Mouse (Mus musculus) splenic B cell, adult 2 months (primary cell): ENCODE data around the gene Fastkd5.
"Not testable (repeated sequence)": the region's sequence is repeated elsewhere in the genome, so short reads cannot be mapped to it uniquely, and the experiment has no call there.

Experiments used
- DNase-seq: peaks from one replicate; pipeline ENCODE4 v3.0.0-alpha.2; 2011; ENCODE audit warnings: low read depth, low spot score
- H3K27me3 ChIP-seq: 2 replicates; pipeline ENCODE4 v1.6.1; 2012; ENCODE audit warnings: mild to moderate bottlenecking, low read length, moderate library complexity, mixed read lengths; ENCODE audit not compliant: control insufficient read depth, poor library complexity, insufficient read depth, severe bottlenecking
- H3K36me3 ChIP-seq: 2 replicates; pipeline ENCODE4 v1.6.1; 2012; ENCODE audit warnings: mild to moderate bottlenecking, low read length, moderate library complexity, mixed read lengths; ENCODE audit not compliant: control insufficient read depth, poor library complexity, insufficient read depth, severe bottlenecking

The Fastkd5 gene

DNA sequence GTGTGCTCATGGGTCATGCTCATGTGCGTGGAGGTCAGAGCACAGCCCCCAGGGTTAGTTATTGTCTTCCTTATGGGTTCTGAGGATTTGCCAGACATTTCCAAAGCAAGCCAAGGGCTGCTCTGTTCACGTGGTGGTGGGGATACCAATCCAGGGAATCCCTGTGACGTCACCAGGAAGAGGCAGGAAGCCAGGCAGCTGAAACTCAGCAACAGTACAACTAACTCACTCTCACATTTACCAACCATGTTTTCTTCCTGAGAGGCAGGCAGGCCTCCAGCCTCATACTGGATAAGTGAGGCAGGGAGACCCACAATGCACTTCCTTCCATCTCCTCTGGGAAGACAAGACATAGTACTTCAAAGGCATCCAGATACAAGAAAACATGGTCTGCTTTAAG lies 31.4 kb downstream of the Fastkd5 start:
- H3K36me3 ChIP-seq: peaks cover 6% of the 10 kb centered on the region; the same call in 1 of the 2 replicates
- no peak for DNase-seq
- no peaks in the 10 kb centered on the region for H3K27me3 ChIP-seq

DNA sequence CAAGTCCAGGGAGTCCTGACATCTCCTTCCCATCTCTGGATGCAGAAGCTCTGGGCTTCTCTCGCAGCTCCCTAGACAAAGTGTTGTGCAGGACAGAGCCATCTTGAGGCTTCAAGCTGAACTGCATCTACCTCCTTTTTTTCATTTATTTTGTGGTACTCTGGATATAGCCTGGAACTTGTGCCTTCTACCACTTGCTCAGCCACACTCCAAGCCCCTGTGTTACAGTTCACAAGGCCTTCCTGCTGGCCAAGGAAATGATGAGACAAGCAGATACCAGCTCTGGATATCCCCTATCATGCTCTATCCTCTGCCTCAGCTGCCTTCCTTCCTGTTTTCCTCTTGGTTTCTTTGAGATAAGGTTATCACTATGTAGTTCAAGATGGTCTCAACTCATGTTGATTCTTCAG lies 32.2 kb downstream of the Fastkd5 start:
- Histone ChIP-seq H3K27me3 (no peaks in the 10 kb centered on the region), H3K36me3 (peaks cover 6% of the 10 kb centered on the region; the same call in 1 of the 2 replicates)
- DNase-seq: peak; percentile 34

DNA sequence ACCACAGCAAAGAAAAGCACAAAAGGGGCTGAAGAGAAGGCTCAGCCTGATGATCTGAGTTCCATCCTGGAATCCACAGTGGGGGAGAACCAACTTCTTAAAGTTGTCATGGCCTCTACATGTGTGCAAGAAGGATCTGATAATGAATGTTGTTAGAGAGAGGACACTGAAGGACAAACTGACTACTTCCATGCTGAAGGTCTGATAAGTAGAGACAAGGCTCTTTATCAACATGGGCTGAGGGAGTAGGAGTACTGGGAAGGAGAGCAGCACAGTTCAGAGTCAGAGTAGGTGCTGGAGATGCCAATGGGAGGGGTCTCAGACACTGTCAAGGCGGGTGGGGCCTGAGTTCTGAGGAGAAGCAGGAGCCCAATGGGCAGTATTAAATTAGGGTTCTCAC lies 34.2 kb downstream of the Fastkd5 start:
- Histone ChIP-seq H3K27me3 (no peaks in the 10 kb centered on the region), H3K36me3 (peaks cover 8% of the 10 kb centered on the region)
- DNase-seq: no peak

DNA sequence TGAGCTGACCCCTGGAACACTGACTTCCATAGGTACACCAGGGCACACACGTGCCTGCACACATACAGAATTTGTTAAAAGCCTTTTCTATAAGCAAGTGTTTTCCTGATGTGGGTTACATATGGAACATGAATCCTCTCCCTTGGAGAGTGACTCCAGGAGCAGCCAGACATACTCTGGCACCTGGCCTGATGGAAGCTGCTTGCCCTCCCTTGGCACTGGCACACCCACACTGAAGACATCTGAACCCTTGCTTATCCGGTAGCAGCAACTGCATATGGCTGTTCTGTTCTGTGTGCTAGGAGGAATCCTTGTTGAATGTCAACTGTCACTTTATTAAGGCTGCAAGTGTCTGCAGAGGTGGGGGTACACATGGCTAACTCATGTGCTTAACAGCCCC lies 38.8 kb downstream of the Fastkd5 start:
- Histone ChIP-seq H3K36me3 (peaks cover 6% of the 10 kb centered on the region; the same call in 1 of the 2 replicates), H3K27me3 (no peaks in the 10 kb centered on the region)
- DNase-seq: no peak

DNA sequence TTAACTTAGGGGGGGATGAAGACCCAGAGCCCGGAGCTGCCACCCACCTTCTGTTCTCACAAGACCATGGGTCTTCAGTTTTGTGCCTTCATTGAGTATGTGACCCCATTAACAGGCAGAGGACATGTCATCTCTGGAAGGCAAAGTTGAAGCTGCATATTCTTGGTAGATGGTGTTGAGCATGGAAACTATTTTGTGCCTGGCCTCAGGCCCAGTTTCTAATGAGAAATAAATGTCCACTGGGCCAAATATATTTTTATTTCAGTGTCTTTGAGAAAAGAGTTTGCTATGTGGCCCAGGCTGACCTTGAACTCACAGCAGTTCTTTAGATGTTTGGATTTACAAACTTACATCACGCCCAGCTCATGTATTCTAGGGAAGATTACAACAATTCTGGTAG lies 40.1 kb downstream of the Fastkd5 start:
- Histone ChIP-seq H3K27me3 (no peaks in the 10 kb centered on the region), H3K36me3 (peaks cover 5% of the 10 kb centered on the region; the same call in 1 of the 2 replicates)
- no peak for DNase-seq

DNA sequence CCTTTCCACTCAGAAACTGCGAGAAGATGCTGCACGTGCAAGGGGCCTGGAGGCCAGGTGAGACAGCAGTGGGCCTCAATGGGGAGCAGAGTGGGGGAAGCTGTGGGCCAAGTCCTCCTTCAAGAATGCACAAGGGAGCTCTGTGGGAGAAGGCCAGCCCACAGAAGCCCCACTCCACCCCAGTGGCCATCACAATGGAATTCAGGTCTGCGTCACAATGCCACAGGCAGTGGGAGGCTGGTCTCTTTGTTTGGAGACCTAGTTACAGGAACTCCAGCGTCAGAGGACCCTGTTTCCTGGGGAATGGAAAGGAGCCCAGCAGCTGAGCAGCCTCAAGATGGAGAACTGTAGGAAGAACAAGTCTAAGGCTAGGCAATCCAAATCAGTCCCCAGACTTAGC lies 40.7 kb downstream of the Fastkd5 start:
- H3K27me3 ChIP-seq: no peaks in the 10 kb centered on the region
- DNase-seq: no peak
- H3K36me3 ChIP-seq: peaks cover 4% of the 10 kb centered on the region; the same call in 1 of the 2 replicates

DNA sequence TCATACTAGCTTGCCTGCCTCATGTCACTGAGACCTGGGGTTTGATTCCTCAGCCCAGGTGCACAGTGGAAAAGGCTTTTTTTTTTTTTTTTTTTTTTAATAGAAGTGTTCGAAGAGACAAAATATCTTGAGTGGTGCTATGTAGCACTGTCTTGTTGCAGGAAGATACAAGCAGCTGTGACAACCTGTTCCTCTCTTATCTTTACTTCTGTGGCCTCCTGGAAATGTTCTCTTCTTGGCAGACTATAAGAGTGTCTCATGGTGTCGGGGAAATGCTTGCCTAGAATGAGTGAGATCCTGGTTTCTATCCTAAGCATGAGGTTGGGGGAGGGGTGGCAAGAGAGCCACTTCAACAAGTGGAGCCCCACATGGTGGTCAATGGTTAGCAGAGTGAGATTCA lies 41.5 kb downstream of the Fastkd5 start:
- peaks cover 4% of the 10 kb centered on the region; the same call in 1 of the 2 replicates for H3K36me3 ChIP-seq
- no peaks in the 10 kb centered on the region for H3K27me3 ChIP-seq
- DNase-seq: no peak

DNA sequence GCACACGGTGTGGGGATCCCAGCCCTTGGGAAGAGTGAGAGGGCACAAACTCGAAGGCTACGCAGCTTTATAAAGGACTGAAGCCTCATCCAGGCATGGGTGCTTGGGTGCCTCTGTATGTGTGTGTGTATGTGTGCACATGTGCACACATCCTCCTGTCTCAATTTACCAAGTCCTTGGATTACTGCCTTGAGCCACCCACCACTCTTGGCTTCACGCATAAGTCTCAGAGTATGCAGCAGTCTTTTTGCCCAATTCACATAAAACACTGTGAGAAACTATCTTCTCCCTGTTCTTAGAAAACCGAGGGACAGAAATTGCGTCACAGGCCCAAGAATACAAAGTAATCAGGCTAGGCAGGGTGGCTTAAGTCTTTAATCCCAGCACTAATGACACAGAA lies 43.8 kb downstream of the Fastkd5 start:
- DNase-seq: no peak
- H3K27me3 ChIP-seq: no peaks in the 10 kb centered on the region
- H3K36me3 ChIP-seq: peaks cover 1% of the 10 kb centered on the region; the same call in 1 of the 2 replicates

DNA sequence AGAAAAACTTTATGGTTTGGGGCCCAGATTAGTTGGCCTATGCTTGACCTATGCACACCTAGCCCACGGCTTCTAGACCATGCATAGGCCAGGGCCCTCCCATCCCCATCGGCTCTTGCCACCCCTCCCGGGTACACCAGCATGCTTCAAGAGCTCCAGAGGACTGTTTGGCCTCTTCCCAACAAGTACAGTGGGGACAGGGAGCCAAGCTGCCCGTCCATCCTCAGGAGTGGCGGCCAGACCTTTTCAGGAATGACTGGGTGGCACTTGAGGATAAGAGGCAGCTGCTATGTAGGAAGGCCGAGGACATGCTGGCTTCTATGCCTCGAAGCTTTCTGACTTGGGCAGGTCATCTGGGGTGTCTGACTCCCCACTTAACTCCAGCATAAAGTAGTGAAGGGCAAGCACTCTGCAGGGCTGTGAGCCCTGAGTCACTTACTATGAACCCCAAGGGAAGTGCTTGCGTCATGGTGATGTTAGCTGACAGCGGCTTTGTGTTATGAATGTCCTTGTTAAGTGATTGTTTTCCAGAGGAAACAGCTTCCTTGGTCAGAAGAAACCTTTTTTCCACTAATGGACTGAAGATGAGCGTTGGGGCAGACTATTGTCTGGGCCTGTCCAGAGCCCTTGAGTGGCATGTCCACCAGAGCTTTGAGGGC lies 45.8 kb downstream of the Fastkd5 start:
- no peaks in the 10 kb centered on the region for H3K27me3 ChIP-seq
- DNase-seq: no peak
- H3K36me3 ChIP-seq: no peaks in the 10 kb centered on the region

DNA sequence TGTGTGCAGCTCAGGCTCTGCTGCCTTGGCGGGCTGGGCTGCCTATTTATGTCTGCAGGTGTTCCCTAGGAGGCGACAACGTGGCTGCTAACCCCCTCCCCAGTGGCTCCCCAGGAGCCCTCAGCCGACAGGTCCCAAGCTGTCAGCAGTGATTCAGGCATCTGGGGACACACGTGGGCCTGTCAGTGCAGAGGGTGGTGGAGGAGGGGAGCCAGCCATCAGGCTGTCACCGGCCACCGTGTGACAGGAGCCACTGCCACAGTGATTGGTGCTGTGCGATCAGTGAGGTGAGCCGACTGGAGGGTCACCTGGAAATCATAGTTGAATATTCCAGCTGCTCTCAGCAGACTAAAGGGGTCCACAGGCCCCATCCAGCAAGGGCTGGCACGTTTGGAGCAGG lies 47.3 kb downstream of the Fastkd5 start, which contains the start of gene Avp:
Avp (minus strand) TSS at position 3 of the 400 bp plus-strand sequence.
- Histone ChIP-seq H3K27me3 (no peaks in the 10 kb centered on the region), H3K36me3 (no peaks in the 10 kb centered on the region)
- DNase-seq: no peak

DNA sequence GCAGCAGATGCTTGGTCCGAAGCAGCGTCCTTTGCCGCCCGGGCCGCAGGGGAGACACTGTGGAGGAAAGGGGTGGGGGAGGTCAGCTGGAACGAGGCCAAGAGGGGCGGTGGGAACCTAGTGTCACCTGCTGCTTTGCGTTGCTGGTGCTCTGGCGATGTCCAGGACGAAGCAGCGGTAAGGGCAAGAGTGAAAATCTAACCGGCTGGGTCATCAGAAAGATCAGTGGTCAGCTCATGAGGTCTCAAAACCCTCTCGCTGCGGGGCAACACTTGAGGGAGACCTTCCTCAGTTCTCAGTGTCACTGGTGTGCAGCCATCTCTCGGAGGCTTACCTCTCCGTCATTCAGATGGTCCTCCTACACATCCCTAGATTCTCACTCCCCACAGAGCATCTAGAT lies 48.6 kb downstream of the Fastkd5 start:
- H3K27me3 ChIP-seq: no peaks in the 10 kb centered on the region
- DNase-seq: no peak
- H3K36me3 ChIP-seq: no peaks in the 10 kb centered on the region

DNA sequence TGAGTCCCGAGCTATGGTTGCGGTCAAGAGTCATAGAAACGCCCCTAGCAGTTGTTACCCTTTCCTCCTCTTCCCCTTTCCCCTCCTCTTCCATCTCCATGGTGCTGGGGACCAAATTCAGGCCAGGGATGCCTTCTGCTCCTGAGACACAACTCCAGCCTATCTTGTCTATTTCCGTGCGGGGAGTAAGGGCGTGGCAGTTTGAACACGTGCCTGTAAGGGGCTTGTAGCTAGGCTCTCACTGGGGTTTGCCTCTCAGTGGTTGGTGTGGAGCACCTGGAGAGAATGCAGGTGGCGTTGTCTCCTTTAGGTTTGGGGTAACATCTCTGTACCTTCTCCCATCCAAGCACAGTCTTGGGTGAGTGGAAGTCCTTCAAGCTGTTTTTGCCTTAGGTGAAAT lies 50.0 kb downstream of the Fastkd5 start:
- Histone ChIP-seq H3K36me3 (no peaks in the 10 kb centered on the region), H3K27me3 (no peaks in the 10 kb centered on the region)
- no peak for DNase-seq

DNA sequence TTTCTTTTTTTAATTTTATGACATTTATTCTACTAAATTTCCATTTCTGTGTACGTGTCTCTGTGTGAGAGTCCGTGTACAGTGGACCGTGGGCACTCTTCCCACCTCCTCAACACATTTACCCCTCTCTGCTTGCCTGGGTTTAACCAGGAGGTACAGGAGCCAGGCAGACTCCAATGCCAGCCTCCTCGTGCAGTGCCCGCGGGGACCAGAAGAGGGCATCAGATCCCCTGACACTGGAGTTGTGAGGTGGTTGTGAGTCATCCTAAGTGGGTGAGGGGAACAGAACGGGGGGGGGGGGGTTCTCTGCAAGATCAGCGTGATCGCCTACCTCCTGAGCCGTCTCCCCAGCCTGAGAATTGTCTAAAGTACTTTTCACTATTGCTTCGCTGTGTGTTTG lies 51.7 kb downstream of the Fastkd5 start:
- DNase-seq: peak; percentile 73
- H3K36me3 ChIP-seq: no peaks in the 10 kb centered on the region
- no peaks in the 10 kb centered on the region for H3K27me3 ChIP-seq

DNA sequence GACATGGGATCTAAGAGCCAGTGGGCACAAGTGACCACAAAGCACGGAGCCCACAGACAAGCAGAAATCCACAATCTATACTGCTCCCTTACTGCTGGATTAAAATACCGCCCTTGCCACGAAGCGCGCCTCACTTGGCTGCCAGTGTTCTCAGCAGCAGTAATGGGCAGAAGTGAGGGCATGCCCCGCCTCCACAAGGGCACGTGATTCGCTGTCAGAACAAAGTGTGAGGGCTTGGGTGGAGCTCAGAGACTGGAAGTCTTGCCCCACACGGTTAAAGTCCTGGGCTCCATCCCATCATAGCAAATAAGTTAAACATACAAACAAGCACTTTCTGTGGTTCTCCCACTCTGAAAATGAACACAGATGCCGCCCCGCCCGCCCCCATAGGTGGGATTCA lies 52.2 kb downstream of the Fastkd5 start:
- peak; percentile 71 for DNase-seq
- no peaks in the 10 kb centered on the region for H3K27me3 ChIP-seq
- no peaks in the 10 kb centered on the region for H3K36me3 ChIP-seq

DNA sequence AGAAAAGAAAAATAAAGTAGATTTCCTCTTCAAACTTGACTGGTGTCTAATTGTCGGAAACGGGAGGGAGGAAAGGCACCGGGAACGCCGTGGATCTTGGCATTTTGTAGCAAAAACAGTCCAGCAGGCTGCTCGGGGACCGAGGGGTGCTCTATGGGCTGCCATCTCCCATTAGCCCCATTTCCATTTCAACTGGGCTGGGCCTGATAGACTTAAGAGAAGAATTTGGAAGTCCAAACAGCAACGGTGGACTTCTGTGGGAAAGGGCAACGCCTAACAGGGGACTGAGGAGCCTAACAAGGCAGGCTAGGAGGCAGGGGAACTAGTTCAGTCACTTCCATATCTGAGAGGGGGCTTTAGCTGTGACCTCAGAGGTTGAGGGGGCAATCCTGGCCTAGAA lies 52.8 kb downstream of the Fastkd5 start:
- H3K27me3 ChIP-seq: no peaks in the 10 kb centered on the region
- no peaks in the 10 kb centered on the region for H3K36me3 ChIP-seq
- no peak for DNase-seq

DNA sequence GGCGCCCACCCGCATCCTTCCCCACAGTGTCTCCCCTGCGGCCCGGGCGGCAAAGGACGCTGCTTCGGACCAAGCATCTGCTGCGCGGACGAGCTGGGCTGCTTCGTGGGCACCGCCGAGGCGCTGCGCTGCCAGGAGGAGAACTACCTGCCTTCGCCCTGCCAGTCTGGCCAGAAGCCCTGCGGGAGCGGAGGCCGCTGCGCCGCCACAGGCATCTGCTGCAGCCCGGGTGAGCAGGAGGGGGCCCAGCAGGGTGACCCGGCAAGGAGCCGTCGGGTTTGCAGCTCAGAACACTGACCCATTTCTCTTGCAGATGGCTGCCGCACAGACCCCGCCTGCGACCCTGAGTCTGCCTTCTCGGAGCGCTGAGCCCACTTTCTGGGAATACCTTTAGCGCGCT lies 53.3 kb downstream of the Fastkd5 start:
- H3K27me3 ChIP-seq: not testable (repeated sequence)

More for the DNA sequence above, 53.3 kb downstream of the Fastkd5 start:
- DNase-seq, H3K36me3 ChIP-seq: not testable (repeated sequence)
